Mouse (Mus musculus) stomach, embryonic 14.5 days (tissue): ENCODE data around the gene Pigt. TPM values are rescaled to one million over a fixed set of nuclear protein-coding genes. Genes with fewer than 3 reads are reported as not detected.

ENCODE experiments used
- ATAC-seq: fragments of 200-750 bp; cut with Nextera tagmentation; 2 replicates; pipeline ENCODE4 v1.8.0; 2017; ENCODE audit warnings: low read depth, moderate TSS enrichment; ENCODE audit not compliant: insufficient number of reproducible peaks, insufficient read depth, low FRiP score
- H3K27ac ChIP-seq: fragments of 300-500 bp; sonication (generic); 2 replicates; pipeline ENCODE4 v1.5.1; 2014; ENCODE audit warnings: mild to moderate bottlenecking, low read length, moderate library complexity, mixed read lengths
- H3K27me3 ChIP-seq: fragments of 300-500 bp; sonication (generic); 2 replicates; pipeline ENCODE4 v1.6.1; 2014; ENCODE audit warnings: low read length, control low read depth, mixed read lengths; ENCODE audit not compliant: control insufficient read depth, insufficient read depth
- H3K36me3 ChIP-seq: fragments of 300-500 bp; sonication (generic); 2 replicates; pipeline ENCODE4 v1.6.1; 2014; ENCODE audit warnings: mild to moderate bottlenecking, control low read depth, low read length, moderate library complexity, mixed read lengths; ENCODE audit not compliant: control insufficient read depth, insufficient read depth
- H3K4me1 ChIP-seq: fragments of 300-500 bp; sonication (generic); 2 replicates; pipeline ENCODE4 v1.6.1; 2014; ENCODE audit warnings: low read length, control low read depth, mixed read lengths; ENCODE audit not compliant: control insufficient read depth, insufficient read depth
- H3K4me2 ChIP-seq: fragments of 300-500 bp; sonication (generic); replicated peaks from 2 replicates; pipeline ENCODE4 v1.6.1; 2014; ENCODE audit warnings: low read depth, low read length, control low read depth
- H3K4me3 ChIP-seq: fragments of 300-500 bp; sonication (generic); 2 replicates; pipeline ENCODE4 v1.5.1; 2014; ENCODE audit warnings: low read depth, low read length, control low read depth
- H3K9ac ChIP-seq: fragments of 300-500 bp; sonication (generic); replicated peaks from 2 replicates; pipeline ENCODE4 v1.6.1; 2014; ENCODE audit warnings: low read depth, mild to moderate bottlenecking, control low read depth, low read length, moderate library complexity, mixed read lengths
- H3K9me3 ChIP-seq: fragments of 300-500 bp; sonication (generic); 2 replicates; pipeline ENCODE4 v1.6.1; 2016; ENCODE audit warnings: low read depth, low read length, control low read depth; ENCODE audit not compliant: control insufficient read depth
- WGBS: fragments of 180-500 bp; shearing (Covaris S2); extraction: QIAGEN DNeasy Blood & Tissue Kit; methylation state at CpG from one replicate; pipeline ENCODE4 v1.1.7; 2014; 5-methylcytosine and 5-hydroxymethylcytosine counted together
- polyA plus RNA-seq: library from polyadenylated mRNA; unstranded; fragments of >200 nt; fragmentation: Nextera tagmentation; extraction: Ambion mirVana; gene quantifications from 2 replicates; pipeline ENCODE4 v1.2.1, GENCODE M21; 2014

The Pigt gene
- polyA plus RNA-seq, 1 experiment from 2014 or later = 86.0 TPM

- 69% methylated on average over 10 of the region's 10 CpGs for WGBS
- Histone ChIP-seq H3K9ac (no peak overlapping the region), H3K27me3 (no peaks in the 10 kb centered on the region), H3K36me3 (no peaks in the 10 kb centered on the region), H3K9me3 (no peaks in the 10 kb centered on the region), H3K4me2 (no peak overlapping the region), H3K4me1 (peaks cover 21% of the 10 kb centered on the region), H3K27ac (peak overlapping the region; percentile 2; the same call in 1 of the 2 replicates), H3K4me3 (no peak overlapping the region)
- no peak; the same call in 1 of the 2 replicates for ATAC-seq
Observed at GRCm38 (mm10) chr2:164454846-164455245, 42.5 kb upstream of the Pigt start.

DNA sequence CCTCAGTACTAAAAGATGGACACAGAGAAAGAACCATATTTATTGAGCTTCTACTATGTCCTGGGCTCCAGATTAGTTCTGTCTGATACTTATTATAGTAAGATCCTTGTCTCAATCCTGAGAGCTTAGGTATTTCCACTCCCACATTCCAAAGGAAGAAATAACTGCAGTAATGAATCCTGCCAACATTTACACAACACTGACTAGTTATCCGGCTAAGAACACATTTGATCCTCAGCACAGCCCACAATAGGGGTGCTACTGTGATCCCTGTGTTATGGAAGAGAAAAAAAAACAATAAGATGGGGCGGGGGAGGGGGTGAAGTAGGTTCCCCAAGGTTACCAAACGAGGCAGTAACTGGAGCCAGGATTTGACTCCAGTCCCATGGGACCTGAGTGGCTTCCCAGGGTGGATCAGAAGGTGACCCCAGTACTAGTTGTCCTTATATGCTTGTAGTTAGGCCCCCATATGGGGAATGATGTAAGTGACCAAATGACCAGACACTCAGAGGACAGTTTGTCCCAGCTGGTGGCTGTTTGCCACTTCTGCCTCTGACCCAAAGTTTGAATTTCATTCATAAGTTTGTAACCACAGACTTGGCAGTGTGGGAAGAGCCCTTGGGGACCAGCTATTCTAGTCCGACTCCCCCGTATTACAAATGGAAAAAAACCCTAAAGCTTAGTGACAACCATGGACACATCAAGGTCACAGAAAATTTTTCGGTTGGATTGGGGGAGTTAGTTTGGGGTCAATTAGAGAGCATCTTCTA, 41.7 kb upstream of the Pigt start:
- Histone ChIP-seq H3K9me3 (no peaks in the 10 kb centered on the region), H3K4me2 (no peak overlapping the region), H3K36me3 (no peaks in the 10 kb centered on the region), H3K27ac (peak overlapping the region; percentile 2; the same call in 1 of the 2 replicates), H3K27me3 (no peaks in the 10 kb centered on the region), H3K4me3 (no peak overlapping the region), H3K4me1 (peaks cover 21% of the 10 kb centered on the region), H3K9ac (no peak overlapping the region)
- 67% methylated on average over 6 of the region's 6 CpGs for WGBS
- no peak for ATAC-seq

GRCm38 (mm10) chr2:164456413-164456812, 40.9 kb upstream of the Pigt start:
- 71% methylated on average over 1 of the region's 1 CpGs for WGBS
- no peaks in the 10 kb centered on the region for H3K27me3 ChIP-seq
- peak overlapping the region; percentile 31; the same call in 1 of the 2 replicates for H3K4me2 ChIP-seq
- ATAC-seq = no peak
- no peaks in the 10 kb centered on the region for H3K36me3 ChIP-seq
- peaks cover 21% of the 10 kb centered on the region for H3K4me1 ChIP-seq
- peak overlapping the region; percentile 18; the same call in 1 of the 2 replicates for H3K9ac ChIP-seq
- H3K27ac ChIP-seq = peak overlapping the region; percentile 63
- no peak overlapping the region for H3K4me3 ChIP-seq
- no peaks in the 10 kb centered on the region for H3K9me3 ChIP-seq

- Histone ChIP-seq H3K4me3 (no peak within 1 kb of the TSS), H3K4me2 (peak within 1 kb of the TSS; percentile 31), H3K4me1 (peaks cover 24% of the 10 kb centered on the region), H3K9me3 (no peaks in the 10 kb centered on the region), H3K27me3 (no peaks in the 10 kb centered on the region), H3K27ac (peak within 1 kb of the TSS; percentile 63), H3K9ac (peak within 1 kb of the TSS; percentile 18; the same call in 1 of the 2 replicates), H3K36me3 (no peaks in the 10 kb centered on the region)
- WGBS = 2% methylated on average over 7 of the region's 7 CpGs
- ATAC-seq = no peak
Observed at GRCm38 (mm10) chr2:164456864-164457300, 40.4 kb upstream of the Pigt start, which contains the start of gene Sys1. Gene Sys1 (plus strand): TSS chr2:164456964.

GRCm38 (mm10) chr2:164457942-164458341, 39.4 kb upstream of the Pigt start:
- Histone ChIP-seq H3K9me3 (no peaks in the 10 kb centered on the region), H3K27ac (peak overlapping the region; percentile 56; the same call in 1 of the 2 replicates), H3K4me3 (no peak overlapping the region), H3K36me3 (peaks cover under 1% of the 10 kb centered on the region; the same call in 1 of the 2 replicates), H3K9ac (no peak overlapping the region), H3K27me3 (no peaks in the 10 kb centered on the region), H3K4me2 (no peak overlapping the region), H3K4me1 (peaks cover 29% of the 10 kb centered on the region)
- WGBS = 31% methylated on average over 7 of the region's 7 CpGs
- peak; percentile 25; the same call in 1 of the 2 replicates for ATAC-seq

DNA sequence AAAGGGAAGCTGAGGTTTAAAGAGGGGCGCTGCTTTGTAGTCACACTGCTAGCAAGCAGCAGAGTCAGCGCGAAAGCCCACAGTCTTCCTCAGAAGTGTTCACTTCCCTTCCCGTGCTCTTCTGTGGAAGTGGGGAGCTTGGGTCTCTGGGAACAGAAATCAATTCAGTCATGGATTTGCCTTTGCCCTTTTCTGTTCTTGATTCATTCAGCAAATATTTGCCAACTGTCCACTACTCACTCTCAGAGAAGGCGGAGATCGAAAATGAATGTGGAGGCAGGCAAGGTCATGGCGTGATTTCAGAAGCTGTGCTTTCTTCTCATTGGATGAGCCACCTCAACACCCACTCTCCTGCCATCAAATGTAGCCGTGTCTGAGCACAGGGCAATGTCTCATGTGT, 38.8 kb upstream of the Pigt start:
- no peak for ATAC-seq
- Histone ChIP-seq H3K9ac (no peak overlapping the region), H3K27ac (peak overlapping the region; percentile 56; the same call in 1 of the 2 replicates), H3K27me3 (no peaks in the 10 kb centered on the region), H3K4me2 (no peak overlapping the region), H3K9me3 (no peaks in the 10 kb centered on the region), H3K36me3 (peaks cover 6% of the 10 kb centered on the region; the same call in 1 of the 2 replicates), H3K4me1 (peaks cover 29% of the 10 kb centered on the region), H3K4me3 (no peak overlapping the region)
- WGBS = 75% methylated on average over 8 of the region's 8 CpGs

DNA sequence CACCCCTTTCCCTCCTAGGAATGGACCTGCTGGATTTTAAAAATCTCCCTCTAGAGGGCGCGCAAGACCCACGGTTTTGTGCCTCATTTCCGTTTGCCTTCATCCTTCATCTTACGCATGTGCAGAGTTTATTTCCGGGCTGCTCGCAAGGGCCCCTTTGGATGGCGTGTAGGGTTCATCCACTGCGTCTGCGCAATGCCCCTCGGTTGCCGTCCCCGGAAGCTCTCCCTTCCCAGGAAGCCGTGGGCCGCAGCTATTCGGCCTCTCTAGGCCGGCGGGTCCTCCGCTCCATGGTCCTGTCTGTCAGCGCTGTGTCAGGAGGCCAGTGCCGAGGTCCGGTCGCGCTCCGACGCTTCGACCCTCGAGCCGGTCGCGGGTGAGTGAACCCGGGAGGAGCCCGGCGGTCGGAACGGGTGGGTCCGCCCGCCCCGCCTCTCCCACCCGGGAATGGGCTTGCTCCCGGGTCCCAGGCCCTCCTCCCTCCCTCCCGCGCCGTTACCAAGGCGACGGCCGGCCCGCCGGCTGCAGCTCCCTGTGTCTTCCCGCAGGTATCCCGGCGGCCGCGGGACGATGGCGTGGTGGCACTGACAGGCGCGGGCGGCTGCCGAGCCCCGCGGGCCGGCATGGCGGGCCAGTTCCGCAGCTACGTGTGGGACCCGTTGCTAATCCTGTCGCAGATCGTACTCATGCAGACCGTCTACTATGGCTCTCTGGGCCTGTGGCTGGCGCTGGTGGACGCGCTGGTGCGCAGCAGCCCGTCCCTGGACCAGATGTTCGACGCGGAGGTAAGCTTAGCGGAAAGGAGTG, 36.4 kb upstream of the Pigt start, which contains the start of gene Gm20458:
Gm20458 (plus strand) TSS at position 223 of the 807 bp plus-strand sequence.
- Histone ChIP-seq H3K27me3 (no peaks in the 10 kb centered on the region), H3K4me2 (peak within 1 kb of the TSS; percentile 62), H3K36me3 (peaks cover 17% of the 10 kb centered on the region; the same call in 1 of the 2 replicates), H3K27ac (no peak within 1 kb of the TSS; the same call in 1 of the 2 replicates), H3K9ac (peak within 1 kb of the TSS; percentile 72), H3K9me3 (no peaks in the 10 kb centered on the region), H3K4me3 (peak within 1 kb of the TSS; percentile 95), H3K4me1 (peaks cover 18% of the 10 kb centered on the region)
- under 1% methylated on average over 77 of the region's 79 CpGs for WGBS
- peak; percentile 95 for ATAC-seq

DNA sequence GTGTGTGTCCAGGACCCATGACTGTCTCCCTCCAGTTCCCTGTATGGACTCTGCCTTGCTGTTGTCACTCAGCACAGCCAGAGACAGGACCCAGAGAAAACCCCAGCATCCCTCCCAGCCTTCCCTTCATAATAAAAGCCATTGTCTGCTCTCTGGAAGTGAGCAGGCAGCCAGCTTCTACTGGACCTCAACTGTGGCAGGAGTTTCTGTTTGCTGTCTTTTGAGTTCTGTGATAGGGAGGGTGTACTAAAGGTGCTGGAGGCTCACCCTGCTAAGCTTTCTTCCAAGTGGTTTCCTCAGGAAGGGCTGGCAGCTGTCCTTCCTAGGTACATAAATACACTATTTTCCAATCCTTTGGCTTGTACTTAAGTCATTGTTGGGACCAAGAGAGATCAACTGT, 32.2 kb upstream of the Pigt start:
- no peaks in the 10 kb centered on the region for H3K27me3 ChIP-seq
- H3K4me1 ChIP-seq = peaks cover 8% of the 10 kb centered on the region
- no peak overlapping the region for H3K9ac ChIP-seq
- no peak overlapping the region for H3K27ac ChIP-seq
- ATAC-seq = no peak
- no peaks in the 10 kb centered on the region for H3K9me3 ChIP-seq
- H3K4me3 ChIP-seq = no peak overlapping the region
- no peak overlapping the region for H3K4me2 ChIP-seq
- H3K36me3 ChIP-seq = peaks cover 20% of the 10 kb centered on the region; the same call in 1 of the 2 replicates
